Mouse (Mus musculus): ENCODE measurements at regions not wholly inside any gene's neighbourhood (a gene's known extent, or its start where the extent isn't known, plus 50 kb on each side); places are given as distances from the start of the nearest gene placed in this dataset.

DNA sequence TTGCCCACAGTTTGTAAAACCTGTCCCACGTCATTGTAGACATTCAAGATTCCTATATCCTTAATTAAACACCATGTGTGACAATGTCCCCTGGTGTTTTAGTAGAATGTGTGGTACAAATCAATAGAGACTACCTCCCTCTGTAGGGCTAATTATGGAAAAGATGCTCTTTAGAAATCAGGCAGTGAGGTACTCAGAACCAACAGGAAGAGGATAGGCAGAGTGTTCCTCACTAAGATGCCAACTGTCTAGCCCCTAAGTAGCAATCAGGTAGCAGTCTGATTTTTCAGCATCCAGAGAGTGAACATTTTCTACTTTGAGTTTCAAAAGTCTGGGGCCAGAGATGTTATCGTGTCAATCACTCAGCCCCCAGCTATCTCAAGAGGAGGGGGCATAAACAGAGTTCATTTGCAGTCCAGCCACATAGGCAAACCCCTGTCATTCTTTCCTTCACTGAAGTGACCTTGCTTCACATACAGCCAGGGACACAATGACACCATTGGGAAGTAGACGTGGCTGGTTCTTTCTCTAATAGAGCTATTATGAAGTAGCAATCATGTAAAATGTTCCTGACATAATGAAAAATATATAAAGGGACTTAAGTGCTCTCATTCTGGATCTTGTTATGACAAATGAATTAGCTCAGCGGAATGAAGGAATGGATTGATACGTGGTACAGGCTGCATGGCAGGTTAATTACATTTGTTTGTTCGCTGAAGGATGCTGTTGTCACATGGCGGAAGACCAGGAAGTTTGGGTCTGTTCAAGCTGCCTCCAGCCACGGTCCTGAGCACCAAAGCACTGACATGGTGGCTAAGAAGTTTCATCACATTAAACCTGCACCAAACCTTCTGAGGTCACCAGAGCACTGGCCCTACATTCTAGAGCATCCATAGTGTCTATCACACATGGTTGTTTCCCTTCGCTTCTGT lies 74.6 kb upstream of the Olfr275 start:
- Histone ChIP-seq H3K9ac (ENCODE audit: low read depth, low read length) (no peak overlapping the region), H3K27ac (no peak overlapping the region), H3K36me3 (ENCODE audit: control insufficient read depth, insufficient read depth, low read length) (no peaks in the 10 kb centered on the region), H3K79me2 (replicated peaks; ENCODE audit: control insufficient read depth, insufficient read depth, low read length) (no peaks in the 10 kb centered on the region), H3K27me3 (ENCODE audit: control insufficient read depth, insufficient read depth, low read length) (no peaks in the 10 kb centered on the region), H3K4me3 (no peak overlapping the region), H3K4me1 (ENCODE audit: control insufficient read depth, insufficient read depth, low read length) (no peaks in the 10 kb centered on the region)
- TF ChIP-seq EP300 (IDR thresholded peaks at IDR 0.05; ENCODE audit: insufficient read depth, low read depth, low read length) (no peak), POLR2A (IDR thresholded peaks at IDR 0.05; ENCODE audit: insufficient read depth, low read depth, low read length) (no peak), CTCF (IDR thresholded peaks at IDR 0.05) (no peak)
- intact Hi-C loops (cut with DNase I): no loop called here
- WGBS: 79% methylated on average over 9 of the region's 9 CpGs
- no peak for DNase-seq

DNA sequence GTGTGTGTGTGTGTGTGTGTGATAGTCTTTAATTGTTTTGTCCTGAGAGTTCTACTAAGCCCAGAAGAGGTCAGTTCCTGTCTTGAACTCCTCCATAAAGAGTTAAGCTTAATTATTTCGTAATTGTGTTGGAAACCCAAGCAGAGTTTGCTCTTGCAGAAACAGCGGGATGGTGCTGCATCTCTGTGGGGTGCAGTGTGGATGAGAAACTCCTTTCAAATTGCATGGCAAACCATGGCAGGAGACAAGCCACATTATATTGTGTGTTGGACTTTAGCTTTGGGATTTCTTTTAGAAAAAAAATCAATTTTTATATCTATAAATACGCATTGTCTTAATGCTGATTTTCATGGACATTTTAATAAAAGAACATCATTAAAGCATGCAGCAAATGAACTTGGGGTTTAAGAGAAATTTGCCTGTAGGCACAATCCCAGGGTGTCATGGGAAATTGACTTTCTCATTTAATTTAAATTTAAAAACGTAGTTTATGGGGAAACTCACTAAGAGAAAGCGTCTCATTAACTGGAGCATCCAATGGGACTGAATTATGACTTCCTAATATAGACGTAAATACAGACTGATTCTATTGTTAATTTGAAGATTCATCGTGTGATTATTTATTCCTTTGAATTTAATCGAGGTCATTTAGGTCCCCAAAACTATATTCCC lies 61.4 kb upstream of the Olfr275 start:
- Histone ChIP-seq H3K36me3 (ENCODE audit: control insufficient read depth, insufficient read depth, low read length) (no peaks in the 10 kb centered on the region), H3K27ac (no peak overlapping the region), H3K27me3 (ENCODE audit: control insufficient read depth, insufficient read depth, low read length) (no peaks in the 10 kb centered on the region), H3K79me2 (replicated peaks; ENCODE audit: control insufficient read depth, insufficient read depth, low read length) (no peaks in the 10 kb centered on the region), H3K9ac (ENCODE audit: low read depth, low read length) (no peak overlapping the region), H3K4me3 (no peak overlapping the region), H3K4me1 (ENCODE audit: control insufficient read depth, insufficient read depth, low read length) (no peaks in the 10 kb centered on the region)
- TF ChIP-seq POLR2A (IDR thresholded peaks at IDR 0.05; ENCODE audit: insufficient read depth, low read depth, low read length) (no peak), CTCF (IDR thresholded peaks at IDR 0.05) (no peak), EP300 (IDR thresholded peaks at IDR 0.05; ENCODE audit: insufficient read depth, low read depth, low read length) (no peak)
- intact Hi-C loops (cut with DNase I): no loop called here
- no peak for DNase-seq
- WGBS: 77% methylated on average over 8 of the region's 8 CpGs
